Mouse (Mus musculus): ENCODE results near the gene Gm37240. TPM values are rescaled to one million over a fixed set of nuclear protein-coding genes. Genes with fewer than 3 reads are reported as not detected.
A peak's percentile ranks its signal among the peaks of the same experiment; 100 is the strongest.

Gm37240 gene
- total RNA-seq, 1 experiment: 1.2 TPM

DNA sequence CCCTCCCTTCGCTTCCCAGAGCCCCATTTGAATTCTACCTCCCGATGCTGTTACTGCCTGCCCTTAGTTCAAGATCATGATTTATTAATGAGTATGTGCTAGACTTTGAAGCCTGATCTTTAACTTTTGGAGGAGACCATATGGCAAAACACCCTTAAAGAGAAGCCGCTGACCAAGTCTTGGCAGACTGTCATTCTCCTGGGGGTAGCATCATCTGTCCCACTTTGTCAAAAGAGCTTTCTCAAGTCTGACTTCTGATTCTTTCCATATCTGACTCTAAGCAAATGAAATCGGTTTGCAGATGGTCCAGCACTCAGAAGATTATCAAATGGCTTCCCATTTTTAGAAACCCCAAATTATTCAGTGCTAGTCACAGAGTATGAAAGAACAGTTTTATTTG is 97.6 kb downstream of the Gm37240 start:
- Histone ChIP-seq H3K9ac (ENCODE audit: insufficient read depth, low read depth, low read length, poor library complexity, severe bottlenecking) (no peak overlapping the region), H3K9me3 (ENCODE audit: control insufficient read depth, insufficient read depth, low read depth, low read length) (no peaks in the 10 kb centered on the region), H3K4me1 (ENCODE audit: control insufficient read depth in 2 of 2, insufficient read depth in 2 of 2, low read length in 2 of 2, poor library complexity in 1 of 2) (no peaks in the 10 kb centered on the region), H3K36me3 (ENCODE audit: control insufficient read depth, insufficient read depth, low read length, poor library complexity, severe bottlenecking) (no peaks in the 10 kb centered on the region), H3K4me3 (ENCODE audit: insufficient read depth in 1 of 2, low read depth in 1 of 2, low read length in 2 of 2, poor library complexity in 1 of 2, severe bottlenecking in 1 of 2) (no peak overlapping the region), H3K27ac (ENCODE audit: insufficient read depth, low read depth, low read length, poor library complexity, severe bottlenecking) (no peak overlapping the region)
- no peak for DNase-seq (ENCODE audit: low read depth, low spot score)
- TF ChIP-seq HCFC1 (IDR thresholded peaks at IDR 0.05; ENCODE audit: borderline replicate concordance, insufficient read depth, low read length) (no peak), CHD2 (IDR thresholded peaks at IDR 0.05; ENCODE audit: low read depth, low read length) (no peak), ZNF384 (IDR thresholded peaks at IDR 0.05; ENCODE audit: low read depth, low read length) (no peak), MAFK (IDR thresholded peaks at IDR 0.05; ENCODE audit: insufficient read depth, low read depth, low read length) (no peak), ZC3H11A (IDR thresholded peaks at IDR 0.05; ENCODE audit: borderline replicate concordance, low read depth, low read length) (no peak)
- in situ Hi-C loops (cut with MboI; ENCODE audit: low sequenced_read_pairs in 2 of 2, unreplicated experiment in 2 of 2): no loop called here

DNA sequence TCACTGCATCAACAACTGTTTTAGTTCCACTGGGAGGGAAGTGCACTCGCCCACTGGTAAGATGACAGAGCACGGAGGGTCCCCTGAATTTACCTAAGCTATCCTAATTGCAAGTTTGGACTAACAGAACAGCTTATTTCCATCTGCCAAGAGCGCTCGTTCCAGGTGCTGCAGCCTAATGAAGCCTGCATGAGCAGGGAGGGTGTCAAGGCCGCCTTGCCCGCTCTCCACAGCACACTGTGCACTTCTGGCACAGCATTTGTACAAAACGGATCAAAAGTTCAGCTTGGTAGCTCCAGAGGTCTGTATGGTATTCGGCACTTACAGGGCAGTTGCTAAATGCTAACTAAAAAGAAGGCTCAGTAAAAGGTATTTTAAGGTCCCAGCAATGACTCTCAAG is 100.8 kb downstream of the Gm37240 start:
- Histone ChIP-seq H3K9ac (ENCODE audit: insufficient read depth, low read depth, low read length, poor library complexity, severe bottlenecking) (no peak overlapping the region), H3K36me3 (ENCODE audit: control insufficient read depth, insufficient read depth, low read length, poor library complexity, severe bottlenecking) (no peaks in the 10 kb centered on the region)
- in situ Hi-C loops (cut with MboI; ENCODE audit: low sequenced_read_pairs in 2 of 2, unreplicated experiment in 2 of 2): no loop called here

DNA sequence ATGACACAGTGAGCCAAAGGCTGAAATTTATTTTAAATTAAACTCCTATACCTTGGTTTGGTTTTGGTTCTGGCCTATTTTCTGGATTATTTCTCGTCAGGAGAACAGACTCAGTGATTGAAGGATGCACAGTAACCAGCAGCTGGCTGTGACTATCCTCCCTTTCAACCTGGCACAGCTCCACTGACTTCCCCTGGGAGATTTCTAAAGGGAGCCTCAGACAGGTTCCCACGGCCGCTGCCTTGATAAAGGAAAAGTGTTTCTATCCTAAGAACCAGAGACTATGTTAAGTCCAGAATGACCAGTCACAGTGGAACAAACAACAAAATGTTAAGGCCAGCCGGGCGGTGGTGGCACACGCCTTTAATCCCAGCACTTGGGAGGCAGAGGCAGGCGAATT is 106.4 kb downstream of the Gm37240 start:
- Histone ChIP-seq H3K4me1 (ENCODE audit: control insufficient read depth in 2 of 2, insufficient read depth in 2 of 2, low read length in 2 of 2, poor library complexity in 1 of 2) (no peaks in the 10 kb centered on the region), H3K4me3 (ENCODE audit: insufficient read depth in 1 of 2, low read depth in 1 of 2, low read length in 2 of 2, poor library complexity in 1 of 2, severe bottlenecking in 1 of 2) (no peak overlapping the region), H3K36me3 (ENCODE audit: control insufficient read depth, insufficient read depth, low read length, poor library complexity, severe bottlenecking) (no peaks in the 10 kb centered on the region), H3K9me3 (ENCODE audit: control insufficient read depth, insufficient read depth, low read depth, low read length) (no peaks in the 10 kb centered on the region), H3K27ac (ENCODE audit: insufficient read depth, low read depth, low read length, poor library complexity, severe bottlenecking) (no peak overlapping the region), H3K9ac (ENCODE audit: insufficient read depth, low read depth, low read length, poor library complexity, severe bottlenecking) (no peak overlapping the region)
- in situ Hi-C loops (cut with MboI; ENCODE audit: low sequenced_read_pairs in 2 of 2, unreplicated experiment in 2 of 2): no loop called here
- TF ChIP-seq HCFC1 (IDR thresholded peaks at IDR 0.05; ENCODE audit: borderline replicate concordance, insufficient read depth, low read length) (no peak), MAFK (IDR thresholded peaks at IDR 0.05; ENCODE audit: insufficient read depth, low read depth, low read length) (no peak), CHD2 (IDR thresholded peaks at IDR 0.05; ENCODE audit: low read depth, low read length) (no peak), ZC3H11A (IDR thresholded peaks at IDR 0.05; ENCODE audit: borderline replicate concordance, low read depth, low read length) (no peak), ZNF384 (IDR thresholded peaks at IDR 0.05; ENCODE audit: low read depth, low read length) (no peak)
- DNase-seq (ENCODE audit: low read depth, low spot score): no peak

More for the DNA sequence above, 100.8 kb downstream of the Gm37240 start:
- no peaks in the 10 kb centered on the region for H3K4me1 ChIP-seq (ENCODE audit: control insufficient read depth in 2 of 2, insufficient read depth in 2 of 2, low read length in 2 of 2, poor library complexity in 1 of 2)
- no peak overlapping the region for H3K4me3 ChIP-seq (ENCODE audit: insufficient read depth in 1 of 2, low read depth in 1 of 2, low read length in 2 of 2, poor library complexity in 1 of 2, severe bottlenecking in 1 of 2)
- no peak for DNase-seq (ENCODE audit: low read depth, low spot score)
- no peak overlapping the region for H3K27ac ChIP-seq (ENCODE audit: insufficient read depth, low read depth, low read length, poor library complexity, severe bottlenecking)
- H3K9me3 ChIP-seq (ENCODE audit: control insufficient read depth, insufficient read depth, low read depth, low read length): no peaks in the 10 kb centered on the region
- TF ChIP-seq CHD2 (IDR thresholded peaks at IDR 0.05; ENCODE audit: low read depth, low read length) (no peak), MAFK (IDR thresholded peaks at IDR 0.05; ENCODE audit: insufficient read depth, low read depth, low read length) (no peak), ZNF384 (IDR thresholded peaks at IDR 0.05; ENCODE audit: low read depth, low read length) (no peak), ZC3H11A (IDR thresholded peaks at IDR 0.05; ENCODE audit: borderline replicate concordance, low read depth, low read length) (no peak), HCFC1 (IDR thresholded peaks at IDR 0.05; ENCODE audit: borderline replicate concordance, insufficient read depth, low read length) (no peak)

DNA sequence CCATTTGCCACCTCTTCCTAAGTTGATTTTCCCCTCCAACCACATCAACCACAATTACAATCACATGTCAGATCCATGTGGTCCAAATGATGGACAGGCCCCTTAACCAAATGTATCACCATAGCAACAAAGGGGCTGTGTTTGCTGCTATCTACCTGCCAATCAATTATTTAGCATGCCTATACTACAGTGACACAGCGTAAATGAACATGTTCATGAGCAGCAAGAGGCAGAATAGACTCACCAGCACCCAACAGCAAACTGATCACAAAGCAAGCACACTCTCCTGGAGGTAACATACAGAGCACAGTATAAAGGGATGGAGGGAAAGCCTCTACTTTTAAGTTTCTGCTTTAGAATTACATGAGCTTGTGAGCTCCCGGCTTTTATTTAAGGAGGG is 107.0 kb downstream of the Gm37240 start:
- Histone ChIP-seq H3K4me1 (ENCODE audit: control insufficient read depth in 2 of 2, insufficient read depth in 2 of 2, low read length in 2 of 2, poor library complexity in 1 of 2) (no peaks in the 10 kb centered on the region), H3K9ac (ENCODE audit: insufficient read depth, low read depth, low read length, poor library complexity, severe bottlenecking) (no peak overlapping the region), H3K9me3 (ENCODE audit: control insufficient read depth, insufficient read depth, low read depth, low read length) (no peaks in the 10 kb centered on the region), H3K36me3 (ENCODE audit: control insufficient read depth, insufficient read depth, low read length, poor library complexity, severe bottlenecking) (no peaks in the 10 kb centered on the region), H3K27ac (ENCODE audit: insufficient read depth, low read depth, low read length, poor library complexity, severe bottlenecking) (no peak overlapping the region), H3K4me3 (ENCODE audit: insufficient read depth in 1 of 2, low read depth in 1 of 2, low read length in 2 of 2, poor library complexity in 1 of 2, severe bottlenecking in 1 of 2) (no peak overlapping the region)
- TF ChIP-seq HCFC1 (IDR thresholded peaks at IDR 0.05; ENCODE audit: borderline replicate concordance, insufficient read depth, low read length) (no peak), ZNF384 (IDR thresholded peaks at IDR 0.05; ENCODE audit: low read depth, low read length) (no peak), ZC3H11A (IDR thresholded peaks at IDR 0.05; ENCODE audit: borderline replicate concordance, low read depth, low read length) (no peak)
- DNase-seq (ENCODE audit: low read depth, low spot score): no peak
- in situ Hi-C loops (cut with MboI; ENCODE audit: low sequenced_read_pairs in 2 of 2, unreplicated experiment in 2 of 2): no loop called here

DNA sequence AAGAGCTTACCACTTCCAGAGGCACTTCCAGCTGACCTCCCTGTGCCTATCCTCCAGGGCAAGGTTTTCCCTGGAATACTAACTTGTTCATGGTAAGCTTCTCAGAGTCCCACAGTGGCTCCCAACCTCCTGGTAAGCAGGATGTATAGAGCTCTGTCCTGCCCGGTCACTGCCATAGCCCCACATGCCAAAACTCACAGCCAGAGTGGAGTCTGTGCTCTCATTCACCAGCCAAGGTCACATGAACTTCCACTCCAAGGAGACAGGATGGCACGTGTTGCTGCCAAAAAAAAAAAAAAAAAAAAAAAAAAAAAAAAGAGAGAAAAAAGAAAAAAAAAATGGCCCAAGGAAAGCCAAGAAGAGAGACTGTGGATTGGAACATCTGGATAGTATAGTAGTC is 109.5 kb downstream of the Gm37240 start:
- no peak overlapping the region for H3K27ac ChIP-seq (ENCODE audit: insufficient read depth, low read depth, low read length, poor library complexity, severe bottlenecking)
- TF ChIP-seq MAFK (IDR thresholded peaks at IDR 0.05; ENCODE audit: insufficient read depth, low read depth, low read length) (no peak), CHD2 (IDR thresholded peaks at IDR 0.05; ENCODE audit: low read depth, low read length) (no peak), ZC3H11A (IDR thresholded peaks at IDR 0.05; ENCODE audit: borderline replicate concordance, low read depth, low read length) (no peak), HCFC1 (IDR thresholded peaks at IDR 0.05; ENCODE audit: borderline replicate concordance, insufficient read depth, low read length) (no peak), ZNF384 (IDR thresholded peaks at IDR 0.05; ENCODE audit: low read depth, low read length) (0 out of 2 replicates have a peak, but pooled peaks have one; percentile 39)
- H3K9me3 ChIP-seq (ENCODE audit: control insufficient read depth, insufficient read depth, low read depth, low read length): no peaks in the 10 kb centered on the region
- no peaks in the 10 kb centered on the region for H3K36me3 ChIP-seq (ENCODE audit: control insufficient read depth, insufficient read depth, low read length, poor library complexity, severe bottlenecking)
- no peak for DNase-seq (ENCODE audit: low read depth, low spot score)
- H3K9ac ChIP-seq (ENCODE audit: insufficient read depth, low read depth, low read length, poor library complexity, severe bottlenecking): no peak overlapping the region
- no peaks in the 10 kb centered on the region for H3K4me1 ChIP-seq (ENCODE audit: control insufficient read depth in 2 of 2, insufficient read depth in 2 of 2, low read length in 2 of 2, poor library complexity in 1 of 2)
- H3K4me3 ChIP-seq (ENCODE audit: insufficient read depth in 1 of 2, low read depth in 1 of 2, low read length in 2 of 2, poor library complexity in 1 of 2, severe bottlenecking in 1 of 2): no peak overlapping the region
- in situ Hi-C loops (cut with MboI; ENCODE audit: low sequenced_read_pairs in 2 of 2, unreplicated experiment in 2 of 2): no loop called here

Measured in ES-E14 (cell line).